Comparison of ENCODE assay signal across 1 mouse cellular context in genomic region chr19:21787004-21787480, GRCm38 (mm10).
TF ChIP-seq lines count a peak whose summit lies in the region.

No protein-coding gene starts in this region.

TF ChIP-seq in CH12.LX, 34 proteins besides CTCF, POLR2A, EP300 and RAD21 (continued from another document):
- TF ChIP-seq SMC3 (IDR thresholded peaks at IDR 0.05; ENCODE audit: low read depth, low read length), result 0 out of 2 replicates have a peak, but pooled peaks have one; percentile 4
- no peak for TF ChIP-seq ZMIZ1 (IDR thresholded peaks at IDR 0.05; ENCODE audit: low read depth, low read length)
- TF ChIP-seq ZNF384 (IDR thresholded peaks at IDR 0.05; ENCODE audit: low read depth, low read length), result no peak
- TF ChIP-seq ETS1 (conservative IDR thresholded peaks at IDR 0.05; ENCODE audit: low read depth, low read length), result peak; percentile 77
- TF ChIP-seq MAX (IDR thresholded peaks at IDR 0.05; ENCODE audit: low read length), result 0 out of 2 replicates have a peak, but pooled peaks have one; percentile 20
- no peak for TF ChIP-seq USF1 (IDR thresholded peaks at IDR 0.05; ENCODE audit: low read depth, low read length)
